Mouse (Mus musculus) ES-Bruce4 (cell line): ENCODE results near the gene Tmem170b.

Experiments
- CTCF ChIP-seq: IDR thresholded peaks from one replicate; pipeline ENCODE4 v1.8.1; 2011; ENCODE audit warnings: low read depth, low read length
- POLR2A ChIP-seq: IDR thresholded peaks from one replicate; pipeline ENCODE4 v1.8.1; 2011; ENCODE audit warnings: low read length; ENCODE audit not compliant: insufficient read depth

DNA sequence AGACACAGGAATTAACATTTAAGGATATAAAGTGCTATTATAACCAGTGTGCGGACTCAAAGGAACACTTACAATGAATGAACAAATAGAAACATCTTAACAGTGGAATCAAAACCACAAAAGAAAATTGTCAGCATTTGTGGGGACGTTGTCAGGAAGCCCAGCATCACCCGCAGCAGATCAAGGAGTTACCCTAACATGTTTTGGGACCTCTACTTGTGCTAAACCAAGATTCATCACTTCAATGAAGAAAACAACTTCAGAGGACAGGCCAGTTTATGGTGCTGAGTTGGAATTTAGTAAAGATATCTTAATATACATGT, 21.4 kb upstream of the Tmem170b start:
- TF ChIP-seq CTCF (no peak), POLR2A (no peak)
